Mouse (Mus musculus) fibroblast of lung, adult 2 months (primary cell): ENCODE measurements around the gene Immp2l.

Experiments
- DNase-seq: peaks from one replicate; pipeline ENCODE4 v3.0.0-alpha.2; 2011; ENCODE audit warnings: low read depth

Gene Immp2l

DNA sequence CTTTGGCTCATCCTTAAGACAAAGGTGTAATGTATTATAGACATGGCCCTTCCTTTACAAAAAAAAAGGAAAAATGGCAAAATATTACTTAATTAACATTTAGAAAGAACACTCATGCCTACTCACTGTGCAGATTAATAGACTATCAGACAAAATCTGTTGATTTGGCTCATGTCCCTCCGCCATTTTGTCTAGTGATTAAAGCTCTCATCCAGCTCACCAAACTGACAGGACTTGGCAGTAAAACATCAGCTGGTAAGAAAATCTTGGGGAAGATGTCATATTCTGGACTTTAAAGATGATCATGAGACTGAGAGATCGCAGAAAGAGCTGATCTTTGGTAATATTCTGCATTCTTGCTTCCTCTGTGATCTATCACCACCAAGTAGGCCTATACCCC is 293.5 kb downstream of the Immp2l start:
- no peak for DNase-seq

DNA sequence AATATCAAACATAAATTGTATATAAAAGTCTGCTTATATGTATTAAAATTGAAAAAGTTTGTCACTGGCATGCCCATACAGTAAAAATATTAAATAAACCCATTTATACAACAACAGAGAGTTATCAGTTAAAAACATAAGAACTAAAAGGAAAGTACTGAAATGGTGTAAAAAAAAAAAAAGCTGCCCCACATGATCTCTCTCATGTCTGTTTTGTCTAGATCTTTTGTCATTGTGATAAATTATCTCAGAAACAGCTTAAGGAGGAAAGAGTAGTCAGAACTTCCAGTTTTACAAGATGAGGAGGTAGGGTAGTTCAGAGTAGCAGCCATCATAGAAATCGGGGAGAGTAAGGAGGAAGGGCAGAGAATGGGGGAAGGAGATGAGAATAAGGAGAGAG is 298.1 kb downstream of the Immp2l start:
- DNase-seq: no peak

DNA sequence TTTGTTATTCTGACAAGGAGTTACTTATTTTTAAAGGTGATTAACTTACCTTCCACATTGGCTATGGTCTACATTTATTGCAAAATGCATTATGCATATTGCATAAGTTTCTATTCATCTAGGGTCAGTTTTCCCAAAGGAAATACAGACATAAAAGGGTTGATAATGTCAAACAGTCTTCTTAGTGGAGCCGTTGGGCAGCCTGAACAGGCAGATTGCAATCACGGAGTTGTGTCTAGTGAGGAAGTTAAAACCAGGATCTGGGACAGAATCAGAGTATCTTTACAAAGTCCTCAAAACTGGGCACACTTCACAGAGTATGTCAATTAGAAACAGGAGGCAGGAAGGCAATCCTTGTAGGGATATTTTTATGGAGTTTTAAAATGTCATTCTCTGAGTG is 300.5 kb downstream of the Immp2l start:
- no peak for DNase-seq

DNA sequence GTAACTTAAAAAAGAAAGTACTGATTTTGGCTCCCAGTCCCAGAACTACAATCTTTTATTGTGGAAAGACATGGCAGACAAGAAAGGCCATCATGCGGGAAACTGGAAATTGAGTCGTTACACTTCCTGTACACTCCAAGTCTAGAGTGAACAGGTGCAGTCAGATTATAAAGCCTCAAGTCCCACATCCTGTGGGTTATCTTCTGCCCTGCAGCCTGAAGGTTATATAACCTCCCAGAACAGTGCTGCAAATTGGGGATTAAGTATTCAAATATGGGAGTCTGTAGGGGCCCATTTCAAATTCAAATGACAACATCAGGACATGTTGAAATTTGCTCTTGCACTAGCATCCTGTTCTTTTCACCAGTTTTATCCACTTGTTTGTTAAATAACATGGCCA is 301.9 kb downstream of the Immp2l start:
- no peak for DNase-seq

DNA sequence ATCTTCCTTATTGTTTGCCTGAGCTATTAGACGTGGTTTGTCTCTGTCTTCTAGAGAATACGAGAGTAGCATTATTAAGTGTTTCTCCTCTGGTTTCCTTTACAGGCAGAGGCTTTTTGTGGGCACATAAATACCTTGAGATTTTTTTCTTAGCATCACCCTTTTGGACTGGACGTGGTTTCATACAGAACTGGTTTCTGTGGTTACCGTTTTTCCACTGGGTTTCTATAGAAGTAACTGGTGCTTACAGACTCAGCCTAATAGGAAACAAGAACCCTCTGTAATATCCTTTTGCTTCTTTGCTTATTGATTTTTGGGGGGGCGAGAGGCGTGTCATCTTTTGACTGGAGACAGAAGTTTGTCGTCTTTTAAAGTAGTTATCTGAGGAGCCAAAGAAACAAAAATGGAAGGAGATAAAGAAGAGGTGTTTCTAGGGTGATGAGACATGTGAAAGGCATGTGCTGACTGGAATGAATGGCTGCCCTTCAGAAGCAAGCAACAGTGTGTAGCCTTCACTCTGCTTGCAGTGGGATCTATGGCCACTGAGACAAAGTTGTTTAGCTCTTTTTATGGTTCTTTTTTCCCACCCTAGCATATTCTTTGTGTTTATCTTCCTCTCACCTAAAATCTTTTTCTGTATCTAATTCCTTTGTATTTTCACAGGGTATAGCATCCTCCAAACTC is 307.2 kb downstream of the Immp2l start:
- no peak for DNase-seq

DNA sequence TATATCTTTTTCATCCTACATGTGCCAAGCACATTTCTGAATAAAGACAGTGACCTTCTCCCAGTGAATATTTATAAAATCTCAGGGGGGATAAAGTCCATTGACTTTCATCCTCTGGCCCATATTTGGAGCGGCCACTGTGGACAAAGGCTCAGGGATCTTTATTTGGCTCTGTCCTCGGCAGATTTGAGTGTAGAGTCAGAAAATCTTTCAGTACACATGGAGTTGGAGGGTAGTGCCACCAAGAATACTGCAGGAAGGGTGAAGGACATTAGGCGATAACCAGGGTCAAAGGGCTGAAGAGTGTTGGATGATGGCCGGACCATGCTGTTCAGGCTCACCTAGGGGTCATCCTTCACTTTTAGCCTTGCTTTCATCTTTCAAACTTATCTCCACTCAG is 321.7 kb downstream of the Immp2l start:
- no peak for DNase-seq

DNA sequence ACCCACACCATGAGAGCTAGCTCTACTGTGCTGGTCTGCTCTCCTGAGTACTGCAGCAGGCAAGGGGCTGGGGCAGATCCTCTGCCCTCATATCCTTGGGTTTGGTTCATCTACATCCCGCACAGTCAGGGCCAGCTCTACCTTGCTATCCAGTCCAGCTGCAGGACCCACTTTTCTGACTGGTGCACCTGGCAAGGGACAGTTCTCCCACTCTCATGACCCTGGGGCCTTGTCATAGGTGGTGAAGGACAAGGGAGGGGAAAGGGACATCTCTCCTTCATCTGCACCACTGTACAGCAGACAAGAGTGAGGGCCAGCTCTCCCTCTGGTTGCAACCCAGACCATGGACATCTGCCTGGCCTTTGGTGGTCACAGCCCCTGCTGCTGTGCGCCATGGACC is 323.6 kb downstream of the Immp2l start:
- no peak for DNase-seq

DNA sequence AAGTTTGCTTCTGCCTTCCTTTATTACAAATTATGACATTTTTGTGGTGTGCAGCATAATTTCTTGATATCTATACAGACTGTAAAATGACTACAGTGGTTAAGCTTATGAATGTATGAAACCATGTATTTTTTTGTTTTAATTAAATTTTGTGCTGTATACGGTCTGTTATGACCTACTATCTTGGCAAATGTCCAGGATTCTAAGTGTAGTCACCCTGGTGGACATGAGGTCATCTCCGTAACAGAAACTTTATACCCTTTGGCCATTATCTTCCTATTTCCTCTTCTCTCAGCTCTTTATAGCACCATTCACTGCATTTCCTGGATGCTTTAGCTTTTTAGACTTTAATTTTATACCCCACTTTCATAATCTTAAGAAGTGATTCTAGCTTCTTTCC is 325.5 kb downstream of the Immp2l start:
- DNase-seq: no peak

DNA sequence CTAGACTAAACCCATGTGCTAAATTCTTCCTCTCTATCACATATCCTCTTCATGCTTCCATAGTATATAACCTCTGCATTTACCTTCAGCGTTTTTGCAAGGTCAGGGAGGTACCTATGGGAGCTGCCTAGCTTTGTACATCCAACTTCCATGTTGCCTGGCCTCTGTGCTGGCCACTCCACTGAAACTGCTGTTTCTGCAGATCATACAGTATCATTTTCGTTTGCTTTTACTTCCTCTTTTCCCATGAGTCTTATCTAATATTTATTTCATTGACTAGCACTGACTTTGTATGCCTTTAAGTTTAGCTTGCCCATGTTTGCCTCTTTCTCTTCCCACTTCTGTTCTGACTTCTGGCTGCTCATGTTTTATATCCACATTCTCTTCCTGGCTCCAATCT is 325.9 kb downstream of the Immp2l start:
- DNase-seq: no peak

DNA sequence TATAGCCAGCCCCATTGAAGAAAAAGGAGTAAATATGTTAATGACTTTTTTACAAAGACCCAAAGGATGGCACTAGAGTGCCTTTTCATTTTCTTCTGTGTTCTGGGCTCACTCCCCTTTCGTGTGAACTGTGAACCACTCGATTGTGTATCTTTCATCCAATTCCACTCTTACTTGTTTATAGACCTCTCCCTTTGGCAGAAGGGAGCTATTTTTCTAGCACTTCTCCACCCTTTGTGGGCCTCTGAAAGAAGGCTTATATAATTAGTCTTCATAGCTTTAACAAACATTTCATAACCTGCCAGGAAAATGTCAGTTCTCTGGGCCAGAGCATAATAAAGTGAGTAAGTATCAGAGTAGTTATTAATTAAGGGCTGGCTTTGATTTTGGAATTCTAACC is 327.4 kb downstream of the Immp2l start:
- no peak for DNase-seq

DNA sequence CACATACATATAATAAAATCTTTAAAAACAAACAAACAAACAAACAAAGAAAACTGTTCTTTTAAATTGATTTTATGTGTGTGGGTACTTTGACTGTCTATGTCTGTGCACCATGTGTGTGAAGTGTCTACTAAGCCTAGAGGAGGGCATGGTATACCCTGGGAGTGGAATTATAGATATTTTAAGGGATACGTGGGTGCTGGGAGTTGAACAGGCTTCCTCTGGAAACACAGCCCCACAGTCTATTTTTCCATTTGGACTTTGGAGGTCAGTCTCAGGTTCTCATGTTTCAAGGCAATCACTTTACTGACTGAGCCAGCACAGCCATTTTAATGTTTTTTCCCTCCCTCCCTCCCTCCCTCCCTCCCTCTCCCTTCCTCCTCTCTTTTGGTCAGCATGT is 331.0 kb downstream of the Immp2l start:
- DNase-seq: no peak

DNA sequence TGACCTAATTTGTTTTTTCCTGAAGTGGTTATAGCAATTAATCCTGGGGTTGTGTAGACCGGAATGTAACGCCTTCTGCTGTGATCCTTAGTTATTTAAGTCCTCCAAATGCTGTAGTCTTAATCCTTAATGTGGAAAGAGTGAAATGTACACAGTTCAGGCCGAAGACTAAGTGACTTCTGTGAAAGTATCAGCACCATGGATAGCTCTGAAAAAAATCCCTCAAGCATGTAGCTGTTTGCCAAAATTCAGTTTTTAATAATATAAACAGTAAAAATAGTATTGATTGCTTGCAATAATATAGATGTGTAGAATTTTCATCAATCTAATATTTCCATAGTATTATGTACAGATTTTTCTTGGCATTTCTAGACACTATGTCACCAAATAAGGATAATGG is 332.1 kb downstream of the Immp2l start:
- no peak for DNase-seq

DNA sequence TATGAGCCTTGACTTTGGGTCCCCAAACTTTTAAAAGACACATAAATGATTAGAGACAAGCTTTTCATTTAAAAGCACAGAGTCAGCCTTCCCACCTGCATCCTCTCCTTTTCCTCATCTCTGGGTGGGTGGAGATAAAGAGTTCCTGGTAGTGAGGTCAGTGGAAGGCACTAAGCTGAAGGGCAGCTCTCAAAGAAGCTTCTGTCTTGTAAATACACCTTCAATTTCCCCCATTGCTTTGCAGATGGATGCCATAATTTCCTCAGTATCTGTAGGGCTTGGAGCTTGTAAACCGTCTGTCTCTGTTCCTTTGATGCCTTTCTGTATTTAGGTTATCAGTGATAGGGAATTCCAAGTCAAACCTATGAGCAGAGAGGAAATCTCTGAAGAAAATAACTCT is 362.8 kb downstream of the Immp2l start:
- DNase-seq: no peak

DNA sequence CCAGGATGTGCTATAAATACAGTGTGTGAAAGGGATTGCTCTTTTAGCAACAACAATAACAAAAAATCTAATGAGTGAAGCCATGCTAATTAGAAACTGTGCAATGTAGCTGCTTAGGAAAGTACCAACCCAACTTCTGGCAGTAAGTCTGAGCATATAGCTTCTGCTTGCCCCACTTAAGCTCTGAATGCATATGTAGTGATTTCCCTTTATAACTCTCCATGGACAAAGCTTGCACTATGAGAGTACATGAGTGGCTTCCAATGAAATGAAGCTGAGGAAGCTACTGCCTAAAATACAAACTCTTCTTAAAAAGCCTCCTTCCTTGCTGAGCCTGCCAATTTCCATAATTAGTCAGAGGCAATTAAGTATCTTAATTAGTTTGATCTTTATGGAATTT is 370.3 kb downstream of the Immp2l start:
- no peak for DNase-seq

DNA sequence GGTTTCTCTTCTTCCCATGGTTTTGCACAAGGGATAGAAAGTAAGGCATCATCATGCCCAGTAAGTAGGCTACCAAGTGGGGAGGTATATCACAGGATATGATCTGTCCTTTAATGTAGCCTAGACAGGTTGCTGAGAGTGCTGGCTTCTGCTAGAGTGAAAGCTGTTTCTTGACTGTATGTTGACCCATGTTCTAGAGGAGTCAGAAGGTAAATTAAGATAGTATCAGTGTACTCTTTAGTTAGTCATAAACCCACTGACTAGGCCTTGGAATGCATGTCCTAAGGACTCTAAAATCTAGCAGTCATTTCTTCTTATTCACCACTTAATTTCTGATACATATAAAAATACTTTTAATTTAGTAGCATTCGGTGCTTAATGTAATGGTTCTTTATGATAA is 377.2 kb downstream of the Immp2l start:
- DNase-seq: no peak

DNA sequence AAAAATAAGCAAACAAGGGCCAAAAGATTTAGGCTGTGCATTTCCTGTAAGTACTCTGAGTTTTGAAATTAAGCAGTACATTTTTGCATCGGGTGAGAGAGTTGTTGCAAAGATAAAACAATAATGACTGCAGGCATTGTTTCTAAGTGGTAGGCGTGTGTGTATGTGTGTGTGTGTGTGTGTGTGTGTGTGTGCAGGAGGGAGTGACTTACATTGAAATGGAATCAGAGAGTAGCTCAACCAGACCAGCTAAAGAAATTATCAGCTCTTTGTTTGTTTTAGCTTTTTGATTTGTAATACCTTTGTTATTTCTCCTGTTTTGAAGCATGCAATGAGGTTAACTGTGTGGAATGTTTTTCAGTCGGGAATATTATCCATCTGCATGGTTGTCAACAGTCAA is 378.0 kb downstream of the Immp2l start:
- no peak for DNase-seq

DNA sequence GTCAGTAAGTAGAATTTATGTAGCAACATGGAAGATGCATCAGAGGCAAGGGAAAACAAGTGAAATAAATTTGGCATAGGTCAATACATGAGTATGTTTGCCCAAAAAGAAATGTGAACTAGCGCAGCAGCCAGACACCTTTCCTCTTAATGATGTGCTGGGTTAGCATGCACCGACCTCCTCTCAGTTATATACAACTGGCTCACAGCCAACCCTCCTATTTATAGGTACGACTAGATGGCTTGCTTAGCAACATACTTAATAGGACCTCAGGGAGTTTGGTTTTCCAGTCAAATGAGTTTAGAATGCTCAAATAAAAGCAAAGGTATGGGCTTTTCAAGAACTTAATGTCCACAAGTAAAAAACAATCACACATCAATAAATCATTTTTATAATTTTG is 385.5 kb downstream of the Immp2l start:
- no peak for DNase-seq

DNA sequence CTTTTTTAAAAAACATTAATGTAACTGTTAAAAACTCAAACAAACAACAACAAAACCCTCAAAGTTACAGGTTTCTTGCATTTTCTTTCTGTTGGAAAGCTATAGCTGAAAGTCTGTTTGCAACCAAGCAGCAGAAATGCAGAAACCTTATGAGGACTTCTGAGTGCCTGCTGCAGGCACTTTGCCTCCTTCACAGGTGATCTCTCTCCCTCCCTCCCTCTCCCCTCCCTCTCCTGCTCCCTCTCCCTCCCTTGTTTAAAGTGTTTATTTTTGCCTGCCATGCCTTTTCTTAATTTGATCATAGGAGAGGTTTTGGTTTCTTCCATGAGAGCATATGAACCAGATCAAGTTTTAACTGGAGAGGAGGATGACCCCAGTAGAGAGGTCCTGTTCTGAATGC is 392.7 kb downstream of the Immp2l start:
- no peak for DNase-seq

DNA sequence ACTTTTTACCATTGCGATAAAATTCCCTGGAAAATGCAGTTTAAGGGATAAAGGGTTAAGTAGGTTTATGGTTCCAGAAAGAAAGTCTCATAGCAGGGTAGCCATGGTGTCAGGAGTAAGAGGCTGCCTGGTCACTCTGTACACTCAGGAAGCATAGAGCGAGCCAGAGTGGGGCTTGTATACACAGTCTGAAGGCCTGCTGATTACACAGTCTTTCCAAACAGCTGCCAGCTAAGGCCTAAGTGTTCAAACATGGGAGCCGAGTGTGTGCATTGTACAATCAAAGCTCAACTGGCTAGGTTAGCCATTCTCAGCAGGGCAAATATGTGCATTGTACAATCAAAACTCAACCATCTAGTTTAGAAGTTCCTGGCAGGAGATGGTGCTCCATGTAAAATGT is 393.2 kb downstream of the Immp2l start:
- DNase-seq: no peak

DNA sequence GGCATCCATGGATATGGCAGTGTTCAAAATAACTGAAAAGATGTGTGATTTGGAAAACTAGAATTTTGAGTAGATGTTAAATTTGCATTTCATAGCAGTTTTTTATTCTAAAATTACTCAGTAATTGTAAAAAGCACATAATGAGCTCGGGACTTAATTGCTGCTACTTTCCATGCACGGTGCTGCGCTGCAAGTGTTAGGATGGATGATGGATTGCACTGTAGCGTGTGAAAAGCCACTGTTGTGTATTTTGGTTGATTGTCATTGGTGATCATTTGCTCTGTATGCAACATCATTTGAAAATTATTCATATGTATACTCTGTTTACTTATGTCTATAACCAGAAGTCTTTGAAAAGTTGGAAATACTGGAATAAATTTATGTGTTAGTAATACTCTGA is 394.1 kb downstream of the Immp2l start:
- DNase-seq: no peak

DNA sequence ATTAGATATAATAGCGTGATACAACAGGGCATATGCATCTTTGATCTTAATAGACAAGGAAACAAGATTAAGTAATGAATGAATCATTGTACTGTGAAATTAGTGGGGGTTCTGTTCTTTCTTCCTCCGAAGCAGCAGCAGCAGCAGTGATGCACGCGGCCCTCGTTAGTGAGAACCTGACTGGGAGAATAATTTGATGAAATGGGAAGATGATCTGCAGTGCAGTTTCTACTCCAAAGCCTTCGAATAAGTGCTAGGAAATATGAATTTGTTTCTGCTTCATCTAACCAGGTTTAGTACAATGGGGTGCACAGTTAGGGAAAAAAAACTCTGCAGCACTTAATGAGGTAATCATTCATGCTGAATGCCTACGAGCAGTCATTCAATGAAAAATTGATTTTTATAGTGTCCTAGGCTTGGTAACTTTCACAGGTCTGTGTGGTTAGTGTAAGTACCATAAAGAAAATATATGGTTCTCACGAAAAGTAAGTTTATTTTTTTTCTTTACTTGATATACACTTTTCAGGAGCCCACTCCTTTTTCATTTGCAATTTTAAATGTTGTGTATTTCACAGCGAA is 401.3 kb downstream of the Immp2l start:
- DNase-seq: no peak

DNA sequence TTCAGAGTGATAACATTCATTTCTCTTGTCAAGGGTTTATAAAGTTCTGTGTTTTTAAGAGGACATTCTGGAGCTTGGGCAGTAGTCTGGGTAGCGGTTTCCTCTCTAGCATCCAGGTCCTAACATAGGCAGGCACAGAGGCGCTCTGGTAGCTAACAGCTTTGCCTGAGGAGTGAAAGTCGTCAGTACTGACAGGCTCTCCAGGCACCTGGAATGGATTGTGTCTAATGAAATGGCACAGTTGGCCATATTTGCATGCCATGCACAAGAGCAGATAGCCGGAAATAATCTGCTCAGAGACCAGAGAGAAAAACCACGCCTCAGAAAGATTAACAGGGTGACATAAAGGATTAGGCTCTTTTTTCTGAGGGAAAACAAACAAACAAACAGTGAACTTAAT is 403.6 kb downstream of the Immp2l start:
- DNase-seq: no peak

DNA sequence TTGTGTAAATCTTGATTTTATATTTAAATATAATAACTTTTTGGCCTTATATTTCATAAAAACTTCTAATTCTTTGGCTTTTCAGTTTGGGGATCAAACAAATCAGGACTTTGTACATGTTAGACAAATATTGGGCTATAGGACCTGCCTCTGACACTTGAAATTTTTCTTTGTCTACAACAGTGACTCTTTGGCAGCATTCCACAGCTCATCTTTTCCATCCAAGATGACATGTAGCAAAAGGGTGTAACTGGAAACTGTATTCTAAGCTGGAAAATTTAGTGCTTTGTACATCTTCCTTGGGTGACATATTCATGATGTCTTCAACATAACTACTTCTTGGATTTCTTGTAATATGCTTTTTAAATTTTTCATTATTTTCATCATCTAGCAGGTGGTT is 404.9 kb downstream of the Immp2l start:
- DNase-seq: no peak

DNA sequence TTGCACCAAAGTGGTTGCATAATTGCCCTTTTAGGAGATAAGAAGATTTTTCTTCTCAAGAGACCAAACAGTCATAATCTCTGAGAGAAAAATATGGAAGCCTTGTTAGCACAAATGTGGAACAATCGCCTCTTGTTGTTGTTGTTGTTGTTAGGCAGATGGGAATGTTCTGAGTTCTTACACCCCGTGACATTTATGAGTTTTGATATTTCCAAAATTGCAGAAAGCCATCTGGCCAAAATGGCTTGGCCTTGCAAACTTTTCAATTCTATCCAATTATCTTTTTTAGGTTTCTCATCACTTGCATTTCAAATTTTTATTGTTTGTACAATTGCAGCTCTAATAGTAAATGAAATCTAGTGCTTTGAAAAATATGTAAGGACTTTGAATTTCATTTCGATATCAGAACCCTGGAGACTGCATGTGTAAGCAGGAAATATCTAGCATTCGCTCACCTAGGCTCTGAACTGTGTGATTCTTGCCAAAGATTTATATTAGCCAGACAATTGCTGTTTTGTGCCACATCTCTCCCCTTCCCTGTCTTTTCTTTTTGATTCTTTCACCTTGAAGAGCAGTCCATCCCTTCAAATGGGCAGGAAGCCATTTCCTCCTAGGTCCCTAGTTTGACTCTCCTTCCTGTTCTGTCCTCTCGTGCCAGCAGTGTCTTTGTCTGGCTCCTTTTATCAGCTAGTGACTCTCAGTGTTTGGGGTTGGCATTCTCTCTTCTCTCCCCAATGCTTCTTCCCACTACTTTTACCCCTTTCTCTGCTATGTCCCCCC is 412.5 kb downstream of the Immp2l start:
- no peak for DNase-seq
